Mouse (Mus musculus): ENCODE data around the gene B4galnt1. TPM values are rescaled to one million over a fixed set of nuclear protein-coding genes. Genes with fewer than 3 reads are reported as not detected.

B4galnt1 gene
- 100 to 1,000 TPM; 104 to 113 TPM for total RNA-seq (2023)

DNA sequence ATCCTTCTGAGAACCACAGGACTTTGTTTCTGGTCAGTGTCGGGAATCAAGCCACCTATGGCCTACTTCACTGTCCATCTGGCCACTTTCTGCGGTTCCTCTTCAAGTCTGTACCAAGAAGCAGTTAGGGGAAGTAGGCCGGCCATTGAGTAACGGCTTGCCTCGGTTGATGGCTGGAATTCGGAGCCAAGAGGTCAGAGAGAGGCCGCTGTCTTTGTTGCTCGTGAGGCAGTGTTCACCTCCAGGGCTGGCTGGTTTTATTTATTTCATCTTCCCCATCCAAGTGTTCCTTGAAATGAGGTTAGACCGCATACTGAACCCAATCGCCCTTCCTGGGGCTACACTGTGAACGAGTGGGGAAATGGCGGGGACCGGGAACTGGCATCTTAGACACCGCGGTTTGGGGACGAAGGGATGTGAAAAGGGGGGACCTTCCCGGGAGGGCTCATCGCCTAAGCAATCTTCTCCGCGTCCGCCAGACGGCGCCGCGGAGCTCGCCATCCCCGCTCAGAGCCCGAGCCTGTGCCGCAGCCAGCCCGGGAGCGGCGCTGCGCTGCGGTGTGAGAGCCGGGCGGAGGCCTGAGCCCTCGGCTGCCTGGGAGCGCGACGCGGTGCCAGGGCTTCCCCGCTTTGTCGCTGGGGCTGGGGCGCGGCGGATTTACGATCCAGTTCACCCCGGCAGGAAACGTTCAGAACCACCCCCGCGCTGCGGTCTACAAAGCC lies at the start of gene B4galnt1:
Gene B4galnt1 (plus strand): TSS at position 595 of the 723 bp plus-strand sequence.

DNA sequence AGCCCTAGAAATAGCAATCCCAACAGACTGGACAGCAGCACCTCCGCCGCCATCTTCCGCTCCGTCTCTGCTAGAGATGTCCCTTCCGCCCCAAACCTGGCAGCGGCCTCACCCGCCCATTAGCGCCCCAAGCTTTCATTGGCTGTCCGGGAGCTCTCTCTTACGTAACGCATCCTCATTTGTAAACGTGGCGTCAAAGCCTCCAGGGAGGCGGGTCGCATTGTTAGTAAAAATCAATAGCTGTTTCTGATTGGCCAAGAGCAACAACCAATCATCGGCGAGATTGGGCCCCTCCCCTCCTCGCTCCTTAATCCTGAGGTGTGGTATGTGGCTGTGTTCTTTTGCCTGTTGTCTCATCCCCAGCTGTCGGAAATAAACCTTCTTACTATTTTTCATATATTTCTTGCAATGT lies 44.0 kb upstream of the B4galnt1 start, which contains the start of gene Os9:
Gene Os9 (minus strand): TSS at position 66 of the 412 bp plus-strand sequence.

DNA sequence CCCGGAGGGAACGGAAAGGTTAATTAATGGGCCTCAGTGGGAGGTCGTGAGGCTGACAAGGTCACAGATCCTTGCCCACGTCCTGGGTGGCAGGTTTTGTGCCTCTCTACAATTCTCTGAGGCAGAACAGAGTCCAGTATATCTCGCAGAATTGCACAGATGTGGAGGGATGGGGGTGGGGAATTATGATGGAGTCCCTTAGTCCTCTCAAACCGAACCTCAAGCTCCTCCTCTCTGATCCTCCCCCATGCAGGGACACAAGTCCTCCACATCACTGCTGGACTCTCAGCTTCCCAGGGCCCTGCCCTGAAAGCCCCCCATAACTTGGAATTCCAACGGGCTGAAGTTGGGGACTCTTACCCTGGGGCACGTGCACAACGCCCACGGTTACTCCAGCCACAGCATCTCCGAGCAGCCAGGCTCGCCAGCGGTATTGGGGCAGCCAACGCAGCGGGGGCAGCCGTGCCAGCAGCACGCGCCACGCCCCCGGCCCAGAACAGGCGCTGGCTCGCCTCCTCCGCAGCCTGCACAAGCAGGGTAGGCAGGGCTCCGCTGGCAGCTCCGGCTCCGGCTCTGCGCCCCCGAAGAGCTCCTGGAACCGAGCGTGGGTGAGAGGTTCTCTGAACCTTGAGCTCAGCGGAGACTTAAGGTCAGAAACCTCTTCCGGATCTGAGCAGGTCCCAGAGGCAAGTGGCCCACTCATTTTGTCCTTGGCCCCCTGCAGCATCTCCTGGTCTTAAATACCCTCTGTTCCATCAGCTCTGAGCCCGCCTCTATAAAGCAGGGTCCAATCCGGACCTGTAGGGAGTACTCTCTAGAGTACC lies 15.1 kb downstream of the B4galnt1 start, which contains the start of gene Slc26a10:
Gene Slc26a10 (minus strand): TSS at position 775 of the 824 bp plus-strand sequence.

DNA sequence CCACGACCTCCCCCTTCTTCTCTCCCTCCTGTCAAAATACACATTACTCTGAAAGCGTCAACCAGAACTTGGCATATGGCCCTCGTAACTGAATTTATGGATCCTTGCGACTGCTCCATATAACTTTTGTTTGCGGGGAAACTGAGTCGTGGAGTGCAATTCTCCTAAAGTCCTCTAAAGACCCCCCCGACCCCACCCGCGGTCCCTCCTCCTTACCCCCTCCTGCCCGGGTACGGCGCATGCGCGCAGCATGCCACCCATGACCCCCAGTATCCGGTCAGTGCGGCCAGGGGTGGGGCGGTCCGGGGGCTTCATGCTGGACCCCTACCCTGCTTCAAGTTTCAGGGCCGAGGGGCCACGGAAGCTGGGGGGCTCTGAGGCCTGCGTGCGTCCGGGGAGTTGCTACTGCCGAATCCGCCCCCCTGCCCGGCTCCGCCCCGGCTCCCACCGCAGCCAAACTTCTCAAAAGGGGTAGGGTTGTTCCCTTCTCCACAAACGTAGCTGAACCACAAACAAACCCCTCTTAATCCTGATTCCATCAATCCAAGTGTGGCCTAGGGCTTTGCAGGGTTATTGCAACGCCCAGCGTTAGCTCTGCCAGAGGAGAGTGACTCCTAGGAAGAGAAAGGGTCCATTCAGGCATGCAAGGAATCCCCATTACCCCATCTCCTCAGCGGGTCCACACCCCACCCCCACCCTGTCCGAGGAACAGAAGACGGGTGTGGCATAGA lies 24.8 kb downstream of the B4galnt1 start, which contains the start of gene Arhgef25:
Gene Arhgef25 (minus strand): TSS at position 433 of the 731 bp plus-strand sequence.

DNA sequence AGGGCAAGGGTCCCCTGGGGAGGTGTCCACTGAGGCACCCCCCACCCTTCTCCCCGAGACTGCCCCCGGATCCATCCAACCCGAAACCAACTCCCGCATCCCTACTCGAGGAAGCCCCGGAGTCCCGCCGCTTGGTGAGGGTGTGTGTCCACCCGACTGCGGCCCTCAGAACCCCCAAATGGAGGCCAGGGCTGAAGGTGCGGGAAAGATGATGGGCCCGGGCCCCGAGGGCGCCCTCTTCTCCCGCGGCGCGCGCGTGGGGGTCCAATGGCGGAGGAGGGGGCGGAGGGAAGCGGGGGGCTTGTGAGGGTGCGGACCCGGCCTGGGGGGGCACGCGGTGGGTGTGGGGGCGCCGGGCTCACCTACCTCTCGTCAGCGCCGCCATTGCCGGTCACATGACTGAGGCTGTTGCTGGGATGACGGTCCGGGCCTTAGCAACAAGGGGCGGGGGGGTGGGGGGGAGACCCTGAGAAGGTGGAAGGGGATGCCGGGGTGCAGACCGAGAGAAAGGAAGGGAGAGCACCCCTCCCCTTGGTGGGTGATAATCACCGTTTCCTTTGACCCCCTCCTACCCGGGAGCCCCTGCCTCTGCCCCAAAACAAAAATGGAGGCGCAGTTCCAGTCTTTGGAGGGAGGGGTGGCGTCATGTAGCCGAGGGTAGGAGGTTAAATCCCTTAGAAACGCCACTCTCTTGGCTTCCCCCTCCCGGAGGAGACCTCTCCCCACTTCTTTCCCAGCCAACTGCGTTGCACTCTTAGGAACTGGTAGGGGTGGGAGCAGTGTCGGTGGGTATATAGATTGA lies 30.5 kb downstream of the B4galnt1 start, which contains the start of gene Dtx3:
Gene Dtx3 (minus strand): TSS at position 401 of the 802 bp plus-strand sequence.

DNA sequence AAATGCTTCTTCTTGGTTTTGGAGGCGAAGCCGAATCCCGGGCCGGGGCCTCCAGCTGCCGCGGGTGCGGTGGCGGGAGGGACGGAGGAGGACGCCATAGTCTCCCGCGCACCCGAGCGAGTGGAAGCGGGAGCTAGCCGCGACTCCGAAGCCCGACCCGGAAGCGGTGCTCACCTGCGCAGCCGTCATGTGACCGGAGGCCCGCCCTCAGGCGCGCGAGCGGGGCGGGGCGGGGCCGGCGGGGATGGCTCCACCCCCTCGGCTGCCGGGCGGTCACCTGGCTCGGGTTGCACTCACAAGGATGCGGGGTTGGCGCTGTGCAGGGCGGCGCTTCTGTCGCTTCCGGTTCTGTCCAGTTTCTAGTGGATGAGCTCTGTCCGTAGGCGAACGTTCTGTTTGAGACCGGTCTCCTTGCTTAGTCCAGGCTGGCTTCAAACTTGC lies 46.4 kb downstream of the B4galnt1 start, which contains the start of gene Pip4k2c:
Gene Pip4k2c (minus strand): TSS at position 172 of the 441 bp plus-strand sequence.

Other genes with a start within 250 kb of the B4galnt1 start
- 100 to 1,000 TPM; 115 to 116 TPM for gene Ctdsp2, start 186.5 kb upstream of the B4galnt1 start, total RNA-seq (2023)
- 1 to 10 TPM in 1 of 2 experiments, under 1 TPM in 1; 0.15 to 1.1 TPM for gene Avil, start 164.5 kb upstream of the B4galnt1 start, total RNA-seq (2023)
- 10 to 100 TPM; 10.6 to 12.4 TPM for gene Tsfm, start 134.4 kb upstream of the B4galnt1 start, total RNA-seq (2023)
- 1 to 10 TPM; 4.9 to 5.1 TPM for gene Mettl1, start 123.8 kb upstream of the B4galnt1 start, total RNA-seq (2023)
- gene Eef1akmt3, start 123.7 kb upstream of the B4galnt1 start, total RNA-seq (2023) = under 1 TPM in 1 of 2 experiments, not detected in 1; 0.24 TPM
- under 1 TPM in 1 of 2 experiments, not detected in 1; 0.73 TPM for gene Cyp27b1, start 117.0 kb upstream of the B4galnt1 start, total RNA-seq (2023)
- under 1 TPM in 1 of 2 experiments, not detected in 1; 0.11 TPM for gene March9, start 105.0 kb upstream of the B4galnt1 start, total RNA-seq (2023)
- 100 to 1,000 TPM; 114 to 127 TPM for gene Cdk4, start 101.7 kb upstream of the B4galnt1 start, total RNA-seq (2023)
- gene Tspan31, start 95.0 kb upstream of the B4galnt1 start, total RNA-seq (2023) = 10 to 100 TPM; 22.0 to 22.1 TPM
- 10 to 100 TPM; 43.8 to 49.3 TPM for gene Agap2, start 89.9 kb upstream of the B4galnt1 start, total RNA-seq (2023)
- gene Os9, start 44.1 kb upstream of the B4galnt1 start, total RNA-seq (2023) = 100 to 1,000 TPM; 106 to 107 TPM
- gene Slc26a10, start 15.4 kb downstream of the B4galnt1 start, total RNA-seq (2023) = not detected
- under 1 TPM; 0.56 to 0.73 TPM for gene Arhgef25, start 24.9 kb downstream of the B4galnt1 start, total RNA-seq (2023)
- 10 to 100 TPM; 13.1 to 15.4 TPM for gene Dtx3, start 30.5 kb downstream of the B4galnt1 start, total RNA-seq (2023)
- gene Pip4k2c, start 46.4 kb downstream of the B4galnt1 start, total RNA-seq (2023) = 10 to 100 TPM; 27.5 to 28.8 TPM
- under 1 TPM; 0.26 to 0.58 TPM for gene Kif5a, start 98.1 kb downstream of the B4galnt1 start, total RNA-seq (2023)
- 100 to 1,000 TPM; 106 to 116 TPM for gene Dctn2, start 101.1 kb downstream of the B4galnt1 start, total RNA-seq (2023)
- gene Mbd6, start 123.8 kb downstream of the B4galnt1 start, total RNA-seq (2023) = 100 to 1,000 TPM; 141 to 142 TPM
- gene Mars, start 146.6 kb downstream of the B4galnt1 start, total RNA-seq (2023) = 10 to 100 TPM; 35.8 to 38.0 TPM
- 100 to 1,000 TPM; 264 to 270 TPM for gene Arhgap9, start 156.7 kb downstream of the B4galnt1 start, total RNA-seq (2023)
- gene Gli1, start 176.7 kb downstream of the B4galnt1 start, total RNA-seq (2023) = not detected
- gene Inhbe, start 189.2 kb downstream of the B4galnt1 start, total RNA-seq (2023) = not detected
- not detected for gene Inhbc, start 205.2 kb downstream of the B4galnt1 start, total RNA-seq (2023)
- gene R3hdm2, start 215.1 kb downstream of the B4galnt1 start, total RNA-seq (2023) = 100 to 1,000 TPM in 1 of 2 experiments, 10 to 100 TPM in 1; 88.4 to 109 TPM

Measured in neutrophil, adult 59 days (primary cell).